Mouse (Mus musculus): ENCODE measurements at regions not wholly inside any gene's neighbourhood (a gene's known extent, or its start where the extent isn't known, plus 50 kb on each side); places are given as distances from the start of the nearest gene placed in this dataset.

DNA sequence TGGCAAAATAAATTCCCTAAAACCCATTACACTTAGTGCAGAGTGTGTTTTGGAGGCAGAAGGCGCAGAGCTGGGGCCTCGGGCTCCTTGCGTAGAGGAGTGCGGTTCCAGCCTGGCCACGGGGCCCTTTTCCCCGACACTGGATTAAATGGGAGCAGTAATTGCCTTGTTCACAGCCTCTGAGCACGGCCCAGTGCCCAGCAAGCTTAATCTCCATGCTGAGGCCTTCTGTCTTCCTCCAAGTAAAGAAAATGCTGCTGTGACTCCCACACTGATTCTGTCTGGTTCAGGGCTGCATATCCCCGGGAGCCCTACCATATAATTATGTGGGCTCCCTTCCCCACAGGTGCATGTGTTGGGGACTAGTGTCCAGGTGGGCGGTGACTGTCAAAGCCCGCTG, 107.5 kb downstream of the Kif26a start:
- Histone ChIP-seq H3K9me3 (replicated peaks; ENCODE audit: control insufficient read depth, low read length) (no peaks in the 10 kb centered on the region), H3K4me2 (ENCODE audit: low read depth, low read length) (no peak overlapping the region), H3K9ac (replicated peaks; ENCODE audit: low read depth, low read length) (no peak overlapping the region), H3K27ac (ENCODE audit: low read depth) (no peak overlapping the region), H3K36me3 (replicated peaks; ENCODE audit: control insufficient read depth, insufficient read depth, low read length) (no peaks in the 10 kb centered on the region), H3K4me1 (ENCODE audit: control insufficient read depth, insufficient read depth) (no peaks in the 10 kb centered on the region), H3K27me3 (ENCODE audit: control insufficient read depth, insufficient read depth, low read length) (no peaks in the 10 kb centered on the region), H3K4me3 (ENCODE audit: low read depth, low read length) (no peak overlapping the region)
- ATAC-seq (ENCODE audit: insufficient read depth, low read depth) (no peak), DNase-seq (ENCODE audit: low spot score) (no peak)
- 82% methylated on average over 10 of the region's 10 CpGs for WGBS
- no peak for TF ChIP-seq CTCF (IDR thresholded peaks at IDR 0.05; ENCODE audit: low read depth)

DNA sequence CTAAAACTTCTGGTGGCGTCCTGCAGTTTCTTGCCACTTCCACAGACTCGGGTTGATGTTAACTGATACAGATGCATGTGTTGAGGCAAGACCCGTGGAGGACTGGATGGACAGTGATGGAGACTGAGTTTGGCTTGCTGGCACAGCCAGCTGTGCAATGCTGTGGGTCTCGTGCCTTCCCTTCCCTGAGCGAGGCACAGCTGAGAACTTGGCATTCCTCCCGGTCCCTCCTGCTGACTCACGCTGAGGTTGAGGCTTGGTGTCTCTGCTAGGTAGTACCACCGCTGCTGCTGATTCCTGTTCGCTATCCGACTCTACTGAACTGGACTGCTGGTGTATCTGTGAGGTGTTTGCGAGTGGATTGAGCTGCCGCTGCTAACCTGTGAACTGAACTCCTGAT, 109.2 kb downstream of the Kif26a start:
- ATAC-seq (ENCODE audit: insufficient read depth, low read depth): no peak
- H3K9ac ChIP-seq (replicated peaks; ENCODE audit: low read depth, low read length): no peak overlapping the region

DNA sequence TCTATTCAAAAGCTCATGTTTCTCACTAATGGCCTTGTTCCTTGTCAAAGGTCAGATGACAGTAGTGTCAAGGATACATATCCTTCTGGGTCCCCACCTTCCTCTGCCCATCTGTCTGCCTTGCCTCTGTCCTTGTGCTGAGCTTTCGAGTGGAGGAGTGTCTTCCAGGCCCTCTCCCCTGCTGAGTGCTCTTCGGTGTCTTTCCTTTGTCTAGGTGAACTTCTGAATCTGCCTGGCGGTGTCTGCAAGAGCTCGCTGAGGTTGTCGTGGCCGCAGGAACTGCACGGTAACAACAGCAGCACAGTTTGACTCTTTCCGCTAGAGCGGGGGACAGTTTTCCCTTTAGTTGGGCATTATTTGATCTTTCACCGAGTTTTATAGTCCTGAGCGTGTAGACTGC, 111.7 kb downstream of the Kif26a start:
- H3K9ac ChIP-seq (replicated peaks; ENCODE audit: low read depth, low read length): no peak overlapping the region
- H3K4me1 ChIP-seq (ENCODE audit: control insufficient read depth, insufficient read depth): no peaks in the 10 kb centered on the region
- no peaks in the 10 kb centered on the region for H3K27me3 ChIP-seq (ENCODE audit: control insufficient read depth, insufficient read depth, low read length)
- H3K36me3 ChIP-seq (replicated peaks; ENCODE audit: control insufficient read depth, insufficient read depth, low read length): no peaks in the 10 kb centered on the region
- TF ChIP-seq CTCF (IDR thresholded peaks at IDR 0.05; ENCODE audit: low read depth) (no peak), EP300 (IDR thresholded peaks at IDR 0.05; ENCODE audit: low read depth) (no peak)
- H3K4me3 ChIP-seq (ENCODE audit: low read depth, low read length): no peak overlapping the region
- no peak overlapping the region for H3K4me2 ChIP-seq (ENCODE audit: low read depth, low read length)
- no peak overlapping the region for H3K27ac ChIP-seq (ENCODE audit: low read depth)
- ATAC-seq (ENCODE audit: insufficient read depth, low read depth) (no peak), DNase-seq (ENCODE audit: low spot score) (no peak)
- H3K9me3 ChIP-seq (replicated peaks; ENCODE audit: control insufficient read depth, low read length): no peaks in the 10 kb centered on the region
- 67% methylated on average over 11 of the region's 11 CpGs for WGBS

More for the DNA sequence above, 109.2 kb downstream of the Kif26a start:
- no peak for DNase-seq (ENCODE audit: low spot score)
- WGBS: 74% methylated on average over 12 of the region's 12 CpGs
- no peaks in the 10 kb centered on the region for H3K27me3 ChIP-seq (ENCODE audit: control insufficient read depth, insufficient read depth, low read length)
- no peak overlapping the region for H3K4me2 ChIP-seq (ENCODE audit: low read depth, low read length)
- no peaks in the 10 kb centered on the region for H3K9me3 ChIP-seq (replicated peaks; ENCODE audit: control insufficient read depth, low read length)
- H3K27ac ChIP-seq (ENCODE audit: low read depth): no peak overlapping the region
- no peak overlapping the region for H3K4me3 ChIP-seq (ENCODE audit: low read depth, low read length)
- TF ChIP-seq CTCF (IDR thresholded peaks at IDR 0.05; ENCODE audit: low read depth) (no peak), EP300 (IDR thresholded peaks at IDR 0.05; ENCODE audit: low read depth) (no peak)
- no peaks in the 10 kb centered on the region for H3K36me3 ChIP-seq (replicated peaks; ENCODE audit: control insufficient read depth, insufficient read depth, low read length)
- H3K4me1 ChIP-seq (ENCODE audit: control insufficient read depth, insufficient read depth): no peaks in the 10 kb centered on the region

DNA sequence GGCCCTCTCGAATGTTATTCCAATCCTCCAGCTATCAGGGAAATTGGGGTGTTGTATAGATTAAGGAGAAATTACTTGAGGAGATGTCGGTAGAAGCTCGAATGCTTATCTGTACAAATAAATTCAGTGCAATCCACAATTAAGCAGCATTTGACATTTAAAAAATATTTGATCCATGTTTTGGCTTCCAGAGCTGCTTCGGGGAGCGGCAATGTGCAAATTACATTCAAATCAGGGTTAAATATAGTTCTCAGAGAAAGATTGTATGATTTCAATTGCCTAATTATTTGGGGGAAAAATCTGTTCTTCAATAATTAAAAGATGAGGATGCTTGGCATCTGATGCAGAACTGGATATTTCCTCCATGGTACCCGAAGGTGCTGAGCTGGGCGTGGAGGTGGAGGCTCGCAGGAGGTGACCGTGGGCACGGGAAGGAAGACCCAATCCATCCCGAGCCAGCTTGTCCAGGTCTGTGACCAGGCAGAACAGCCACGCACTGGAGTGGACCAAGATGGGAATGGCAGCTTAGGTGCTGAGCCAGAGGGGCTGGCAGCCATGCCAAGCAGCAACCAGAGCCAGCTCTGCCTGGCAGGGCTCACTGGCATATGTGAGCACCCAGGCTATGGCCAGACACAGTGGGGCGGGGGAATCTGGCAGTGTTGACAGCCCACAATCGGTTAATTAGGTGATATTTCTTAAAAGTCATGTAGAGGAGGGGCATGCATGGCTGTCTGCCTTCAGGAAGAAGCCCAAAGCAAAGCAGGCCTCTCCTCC, 117.5 kb downstream of the Kif26a start:
- 67% methylated on average over 14 of the region's 14 CpGs for WGBS
- no peak for TF ChIP-seq EP300 (IDR thresholded peaks at IDR 0.05; ENCODE audit: low read depth)
- TF ChIP-seq CTCF (IDR thresholded peaks at IDR 0.05; ENCODE audit: low read depth): no peak
- H3K9me3 ChIP-seq (replicated peaks; ENCODE audit: control insufficient read depth, low read length): no peaks in the 10 kb centered on the region
- H3K9ac ChIP-seq (replicated peaks; ENCODE audit: low read depth, low read length): no peak overlapping the region
- H3K4me3 ChIP-seq (ENCODE audit: low read depth, low read length): no peak overlapping the region
- H3K27me3 ChIP-seq (ENCODE audit: control insufficient read depth, insufficient read depth, low read length): 0 out of 2 replicates have a peak, but pooled peaks cover 4% of the 10 kb centered on the region
- DNase-seq (ENCODE audit: low spot score) (no peak), ATAC-seq (ENCODE audit: insufficient read depth, low read depth) (no peak)
- H3K4me2 ChIP-seq (ENCODE audit: low read depth, low read length): no peak overlapping the region
- no peaks in the 10 kb centered on the region for H3K4me1 ChIP-seq (ENCODE audit: control insufficient read depth, insufficient read depth)
- no peaks in the 10 kb centered on the region for H3K36me3 ChIP-seq (replicated peaks; ENCODE audit: control insufficient read depth, insufficient read depth, low read length)
- H3K27ac ChIP-seq (ENCODE audit: low read depth): no peak overlapping the region

DNA sequence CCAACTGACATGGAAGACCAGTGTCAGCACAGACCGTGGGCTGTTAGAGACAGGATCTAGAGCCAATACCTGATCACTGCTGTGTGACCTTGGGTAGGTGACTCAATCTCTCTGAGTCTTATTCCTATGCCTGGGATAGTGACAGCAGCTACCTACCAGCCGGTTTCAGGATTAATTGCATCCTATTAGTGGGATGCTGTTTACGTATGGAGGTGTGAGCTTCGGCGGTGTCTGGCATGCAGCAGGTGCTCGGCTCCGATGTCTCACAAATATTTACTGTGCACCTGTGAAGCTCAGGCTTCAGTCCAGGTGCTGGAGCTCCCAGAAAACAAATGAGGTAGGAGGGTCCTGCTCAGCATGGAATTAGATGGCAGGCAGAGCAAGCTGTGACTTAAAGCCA, 118.2 kb downstream of the Kif26a start:
- H3K9me3 ChIP-seq (replicated peaks; ENCODE audit: control insufficient read depth, low read length): no peaks in the 10 kb centered on the region
- H3K9ac ChIP-seq (replicated peaks; ENCODE audit: low read depth, low read length): no peak overlapping the region
- 78% methylated on average over 7 of the region's 7 CpGs for WGBS
- H3K4me1 ChIP-seq (ENCODE audit: control insufficient read depth, insufficient read depth): no peaks in the 10 kb centered on the region
- no peak overlapping the region for H3K4me3 ChIP-seq (ENCODE audit: low read depth, low read length)
- ATAC-seq (ENCODE audit: insufficient read depth, low read depth): no peak
- no peak overlapping the region for H3K4me2 ChIP-seq (ENCODE audit: low read depth, low read length)
- TF ChIP-seq CTCF (IDR thresholded peaks at IDR 0.05; ENCODE audit: low read depth): no peak
- no peak for TF ChIP-seq EP300 (IDR thresholded peaks at IDR 0.05; ENCODE audit: low read depth)
- DNase-seq (ENCODE audit: low spot score): no peak
- H3K27me3 ChIP-seq (ENCODE audit: control insufficient read depth, insufficient read depth, low read length): 0 out of 2 replicates have a peak, but pooled peaks cover 4% of the 10 kb centered on the region
- H3K27ac ChIP-seq (ENCODE audit: low read depth): no peak overlapping the region
- H3K36me3 ChIP-seq (replicated peaks; ENCODE audit: control insufficient read depth, insufficient read depth, low read length): no peaks in the 10 kb centered on the region

All from heart, postnatal 0 days (tissue).